In the genomic region with DNA sequence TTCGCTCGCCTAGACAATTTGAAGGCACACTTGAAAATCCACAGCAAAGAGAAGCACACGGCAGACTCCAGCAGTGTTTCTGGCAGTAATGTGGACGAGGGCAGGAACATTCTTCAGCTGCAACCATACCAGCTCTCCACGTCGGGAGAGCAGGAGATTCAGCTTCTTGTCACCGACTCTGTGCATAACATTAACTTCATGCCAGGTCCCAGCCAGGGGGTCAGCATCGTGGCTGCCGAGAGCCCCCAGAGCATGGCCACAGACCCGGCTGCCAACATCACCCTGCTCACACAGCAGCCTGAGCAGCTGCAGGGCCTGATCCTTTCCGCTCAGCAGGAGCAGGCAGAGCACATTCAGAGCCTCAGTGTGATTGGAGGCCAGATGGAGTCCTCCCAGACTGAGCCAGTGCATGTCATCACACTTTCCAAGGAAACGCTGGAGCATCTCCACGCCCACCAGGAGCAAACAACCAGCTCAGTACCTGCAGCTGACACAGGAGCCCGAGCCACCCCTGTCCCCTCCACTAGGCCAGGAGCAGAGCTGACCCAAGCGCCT, we compare ENCODE assay signal across 20 mouse cellular contexts. TPM values are rescaled to one million over a fixed set of nuclear protein-coding genes. Genes with fewer than 3 reads are reported as not detected.
DNase-seq lines count a peak whose midpoint lies in the region; ATAC-seq and TF ChIP-seq lines count a peak whose summit lies in the region.
"Had no signal": no experiment of that assay in that cellular context is flagged by ENCODE, and none has a peak within 500 bp of the region (broad histone marks: within the 10 kb centered on the region; RNA-seq: fewer than 3 reads in every experiment).

No protein-coding gene starts in this region.

- in situ Hi-C loops in ES-E14 (cut with MboI; ENCODE audit: low sequenced_read_pairs in 2 of 2, unreplicated experiment in 2 of 2), result no loop called here

- TF ChIP-seq CTCF in ES-Bruce4 (IDR thresholded peaks at IDR 0.05; ENCODE audit: low read depth, low read length), result no peak
- TF ChIP-seq CTCF in hindbrain, postnatal 0 days (IDR thresholded peaks at IDR 0.05; ENCODE audit: low read depth), result no peak

- 0 out of 2 replicates have a peak, but pooled peaks have one; percentile 50 for TF ChIP-seq EP300 in ES-Bruce4 (IDR thresholded peaks at IDR 0.05; ENCODE audit: insufficient read depth, low read depth, low read length)

- H3K36me3 ChIP-seq in midbrain, embryonic 10.5 days, result peaks cover 60% of the 10 kb centered on the region
- peaks cover 10% of the 10 kb centered on the region for H3K36me3 ChIP-seq in midbrain, embryonic 15.5 days (replicated peaks)
- H3K36me3 ChIP-seq in ES-Bruce4 (ENCODE audit: control insufficient read depth, insufficient read depth, low read length, poor library complexity, severe bottlenecking) (no peaks in the 10 kb centered on the region), ES-E14 (ENCODE audit: control insufficient read depth, insufficient read depth, low read length, poor library complexity, severe bottlenecking) (0 out of 2 replicates have a peak, but pooled peaks cover 2% of the 10 kb centered on the region)
- peaks cover 5% of the 10 kb centered on the region; the same call in 1 of the 2 replicates for H3K36me3 ChIP-seq in hindbrain, postnatal 0 days (ENCODE audit: insufficient read depth, low read length)
- H3K36me3 ChIP-seq in intestine, embryonic 16.5 days (ENCODE audit: control insufficient read depth, insufficient read depth, low read length), result peaks cover 3% of the 10 kb centered on the region; the same call in 1 of the 2 replicates

- no peak for DNase-seq in midbrain, embryonic 10.5 days (ENCODE audit: low spot score)
- no peak for DNase-seq in ES-E14 (ENCODE audit: low read depth, low spot score)
- DNase-seq in hindbrain, postnatal 0 days (ENCODE audit: low spot score), result peak; percentile 58
- DNase-seq in testis, postnatal 14 days (ENCODE audit: low spot score), result no peak
- DNase-seq: adrenal gland, adult 2 months; cerebellum, adult 11 months; forebrain, postnatal 0 days; gastrocnemius, postnatal 36 days; kidney, adult 18-20 months; liver, embryonic 13.5 days; lung, embryonic 14.5 days; lung, postnatal 4 days; right cerebral cortex, postnatal 14 days; spleen, adult 18-20 months had no signal

- H3K27ac ChIP-seq in midbrain, embryonic 10.5 days (replicated peaks), result 0 out of 2 replicates have a peak overlapping the region, but pooled peaks have one; percentile 38
- no peak overlapping the region for H3K27ac ChIP-seq in midbrain, embryonic 15.5 days
- H3K27ac ChIP-seq in ES-Bruce4 (ENCODE audit: insufficient read depth, low read length), result no peak overlapping the region
- H3K27ac ChIP-seq in ES-E14 (ENCODE audit: insufficient read depth, low read depth, low read length, poor library complexity, severe bottlenecking), result no peak overlapping the region
- peak overlapping the region; percentile 45 for H3K27ac ChIP-seq in hindbrain, postnatal 0 days
- H3K27ac ChIP-seq in intestine, embryonic 16.5 days (ENCODE audit: low read length), result no peak overlapping the region
- H3K27ac ChIP-seq: kidney, postnatal 0 days; limb, embryonic 13.5 days; liver, embryonic 13.5 days had no signal

- peaks cover 18% of the 10 kb centered on the region for H3K4me1 ChIP-seq in midbrain, embryonic 10.5 days
- H3K4me1 ChIP-seq in midbrain, embryonic 15.5 days, result no peaks in the 10 kb centered on the region
- peaks cover 7% of the 10 kb centered on the region for H3K4me1 ChIP-seq in ES-Bruce4 (ENCODE audit: control insufficient read depth, insufficient read depth, low read length)
- peaks cover 18 to 27% of the 10 kb centered on the region in 2 experiments for H3K4me1 ChIP-seq in ES-E14 (ENCODE audit: control insufficient read depth in 2 of 2, insufficient read depth in 2 of 2, low read length in 2 of 2, poor library complexity in 1 of 2)
- no peaks in the 10 kb centered on the region for H3K4me1 ChIP-seq in hindbrain, postnatal 0 days (ENCODE audit: insufficient read depth, low read length)
- H3K4me1 ChIP-seq in intestine, embryonic 16.5 days (ENCODE audit: control insufficient read depth, insufficient read depth, low read length), result no peaks in the 10 kb centered on the region
- H3K4me1 ChIP-seq: limb, embryonic 13.5 days; liver, embryonic 13.5 days had no signal

- WGBS in midbrain, embryonic 10.5 days, result 34% methylated on average over 15 of the region's 15 CpGs
- 38% methylated on average over 15 of the region's 15 CpGs for WGBS in midbrain, embryonic 15.5 days
- WGBS in hindbrain, postnatal 0 days, result 25% methylated on average over 15 of the region's 15 CpGs
- 66% methylated on average over 15 of the region's 15 CpGs for WGBS in intestine, embryonic 16.5 days

- H3K4me3 ChIP-seq in midbrain, embryonic 10.5 days, result no peak overlapping the region
- H3K4me3 ChIP-seq in midbrain, embryonic 15.5 days, result no peak overlapping the region
- H3K4me3 ChIP-seq in ES-Bruce4 (ENCODE audit: low read depth, low read length) (no peak overlapping the region), ES-E14 (ENCODE audit: insufficient read depth in 1 of 2, low read depth in 1 of 2, low read length in 2 of 2, poor library complexity in 1 of 2, severe bottlenecking in 1 of 2) (no peak overlapping the region)
- no peak overlapping the region for H3K4me3 ChIP-seq in hindbrain, postnatal 0 days (ENCODE audit: low read length)
- no peak overlapping the region for H3K4me3 ChIP-seq in intestine, embryonic 16.5 days (ENCODE audit: low read length)
- H3K4me3 ChIP-seq: limb, embryonic 13.5 days; liver, embryonic 13.5 days had no signal

- no peak for TF ChIP-seq POLR2A in ES-Bruce4 (IDR thresholded peaks at IDR 0.05; ENCODE audit: insufficient read depth, low read length)

- no peak overlapping the region for H3K9ac ChIP-seq in midbrain, embryonic 15.5 days
- H3K9ac ChIP-seq in ES-Bruce4 (ENCODE audit: low read depth, poor library complexity, severe bottlenecking) (no peak overlapping the region), ES-E14 (ENCODE audit: insufficient read depth, low read depth, low read length, poor library complexity, severe bottlenecking) (peak overlapping the region; percentile 28; the same call in 1 of the 2 replicates)
- H3K9ac ChIP-seq in hindbrain, postnatal 0 days (replicated peaks; ENCODE audit: low read length), result no peak overlapping the region
- no peak overlapping the region; the same call in 1 of the 2 replicates for H3K9ac ChIP-seq in intestine, embryonic 16.5 days (ENCODE audit: low read depth, low read length)
- H3K9ac ChIP-seq: forebrain, postnatal 0 days; limb, embryonic 13.5 days; liver, embryonic 13.5 days; lung, embryonic 14.5 days had no signal

- no peaks in the 10 kb centered on the region for H3K27me3 ChIP-seq in midbrain, embryonic 10.5 days (ENCODE audit: low read depth, poor library complexity, severe bottlenecking)
- H3K27me3 ChIP-seq in midbrain, embryonic 15.5 days (replicated peaks), result no peaks in the 10 kb centered on the region
- no peaks in the 10 kb centered on the region for H3K27me3 ChIP-seq in ES-Bruce4 (ENCODE audit: control insufficient read depth, insufficient read depth, low read length, poor library complexity, severe bottlenecking)
- no peaks in the 10 kb centered on the region for H3K27me3 ChIP-seq in hindbrain, postnatal 0 days (ENCODE audit: insufficient read depth, low read length)
- H3K27me3 ChIP-seq in intestine, embryonic 16.5 days (replicated peaks; ENCODE audit: control insufficient read depth, insufficient read depth, low read length), result no peaks in the 10 kb centered on the region
- H3K27me3 ChIP-seq: limb, embryonic 13.5 days; liver, embryonic 13.5 days had no signal

- no peak for ATAC-seq in midbrain, embryonic 15.5 days (replicated peaks)
- peak; percentile 80 for ATAC-seq in hindbrain, postnatal 0 days
- ATAC-seq in intestine, embryonic 16.5 days, result no peak
- ATAC-seq: forebrain, postnatal 0 days had no signal

- H3K9me3 ChIP-seq in midbrain, embryonic 10.5 days (replicated peaks), result no peaks in the 10 kb centered on the region
- H3K9me3 ChIP-seq in midbrain, embryonic 15.5 days, result no peaks in the 10 kb centered on the region
- no peaks in the 10 kb centered on the region for H3K9me3 ChIP-seq in ES-Bruce4 (replicated peaks; ENCODE audit: control insufficient read depth, insufficient read depth, low read length, poor library complexity, severe bottlenecking)
- H3K9me3 ChIP-seq in ES-E14 (ENCODE audit: control insufficient read depth, insufficient read depth, low read depth, low read length), result no peaks in the 10 kb centered on the region
- no peaks in the 10 kb centered on the region for H3K9me3 ChIP-seq in hindbrain, postnatal 0 days (ENCODE audit: low read length)
- H3K9me3 ChIP-seq in intestine, embryonic 16.5 days (ENCODE audit: control insufficient read depth, low read length), result no peaks in the 10 kb centered on the region
- H3K9me3 ChIP-seq: limb, embryonic 13.5 days; liver, embryonic 13.5 days had no signal

- no peak overlapping the region for H3K4me2 ChIP-seq in midbrain, embryonic 15.5 days
- no peak overlapping the region for H3K4me2 ChIP-seq in hindbrain, postnatal 0 days (ENCODE audit: low read depth, low read length)
- no peak overlapping the region for H3K4me2 ChIP-seq in intestine, embryonic 16.5 days (ENCODE audit: low read depth, low read length)
- H3K4me2 ChIP-seq: limb, embryonic 13.5 days; liver, embryonic 13.5 days; lung, embryonic 14.5 days had no signal

RNA-seq across cellular contexts. Expression of a gene that starts 11.6 kb away (rescaled TPM):
- 49.1 and 53.7 TPM in 2 replicates for polyA plus RNA-seq in midbrain, embryonic 10.5 days (2016; fragmentation: Nextera tagmentation; extraction: Ambion mirVana)
- 19.6 and 21.5 TPM in 2 replicates for polyA plus RNA-seq in midbrain, embryonic 15.5 days (2015; fragmentation: Nextera tagmentation; extraction: Ambion mirVana)
- 11.7 and 11.9 TPM in 2 replicates for polyA plus RNA-seq in ES-Bruce4 (2011; ENCODE audit: insufficient read depth, insufficient read length, low read depth, missing spikeins)
- total RNA-seq in ES-E14 (2012; rRNA removed), result 35.3 and 54.7 TPM in 2 replicates
- total RNA-seq in hindbrain, postnatal 0 days (2014; rRNA removed), result 27.9 and 53.5 TPM in 2 replicates
- polyA plus RNA-seq in hindbrain, postnatal 0 days (2015; fragmentation: Nextera tagmentation; extraction: Ambion mirVana), result 22.2 and 23.6 TPM in 2 replicates
- 23.8 and 28.4 TPM in 2 replicates for polyA plus RNA-seq in intestine, embryonic 16.5 days (2015; fragmentation: Nextera tagmentation; extraction: Ambion mirVana)

RNA-seq across cellular contexts. Expression of a gene that starts 14.3 kb away (rescaled TPM):
- polyA plus RNA-seq in midbrain, embryonic 10.5 days (2016; fragmentation: Nextera tagmentation; extraction: Ambion mirVana), result 17.6 and 18.9 TPM in 2 replicates
- polyA plus RNA-seq in midbrain, embryonic 15.5 days (2015; fragmentation: Nextera tagmentation; extraction: Ambion mirVana), result 19.8 and 22.3 TPM in 2 replicates
- 13.5 and 13.7 TPM in 2 replicates for polyA plus RNA-seq in ES-Bruce4 (2011; ENCODE audit: insufficient read depth, insufficient read length, low read depth, missing spikeins)
- total RNA-seq in ES-E14 (2012; rRNA removed), result 11.9 and 12.7 TPM in 2 replicates
- 19.8 and 21.0 TPM in 2 replicates for total RNA-seq in hindbrain, postnatal 0 days (2014; rRNA removed)
- 14.3 and 16.6 TPM in 2 replicates for polyA plus RNA-seq in hindbrain, postnatal 0 days (2015; fragmentation: Nextera tagmentation; extraction: Ambion mirVana)
- polyA plus RNA-seq in intestine, embryonic 16.5 days (2015; fragmentation: Nextera tagmentation; extraction: Ambion mirVana), result 15.4 and 15.6 TPM in 2 replicates

RNA-seq across cellular contexts. Expression of a gene that starts 25.7 kb away (rescaled TPM):
- polyA plus RNA-seq in midbrain, embryonic 10.5 days (2016; fragmentation: Nextera tagmentation; extraction: Ambion mirVana), result 68.7 and 72.2 TPM in 2 replicates
- 38.8 and 41.6 TPM in 2 replicates for polyA plus RNA-seq in midbrain, embryonic 15.5 days (2015; fragmentation: Nextera tagmentation; extraction: Ambion mirVana)
- 8.5 and 10.4 TPM in 2 replicates for polyA plus RNA-seq in ES-Bruce4 (2011; ENCODE audit: insufficient read depth, insufficient read length, low read depth, missing spikeins)
- total RNA-seq in ES-E14 (2012; rRNA removed), result 31.7 and 54.8 TPM in 2 replicates
- 48.0 and 74.5 TPM in 2 replicates for total RNA-seq in hindbrain, postnatal 0 days (2014; rRNA removed)
- 50.5 and 52.3 TPM in 2 replicates for polyA plus RNA-seq in hindbrain, postnatal 0 days (2015; fragmentation: Nextera tagmentation; extraction: Ambion mirVana)
- polyA plus RNA-seq in intestine, embryonic 16.5 days (2015; fragmentation: Nextera tagmentation; extraction: Ambion mirVana), result 62.7 and 68.9 TPM in 2 replicates

RNA-seq across cellular contexts. Expression of a gene that starts 25.8 kb away (rescaled TPM):
- 0.76 and 1.7 TPM in 2 replicates for polyA plus RNA-seq in midbrain, embryonic 10.5 days (2016; fragmentation: Nextera tagmentation; extraction: Ambion mirVana)
- polyA plus RNA-seq in midbrain, embryonic 15.5 days (2015; fragmentation: Nextera tagmentation; extraction: Ambion mirVana), result 3.2 and 3.3 TPM in 2 replicates
- polyA plus RNA-seq in ES-Bruce4 (2011; ENCODE audit: insufficient read depth, insufficient read length, low read depth, missing spikeins), result 3.8 and 4.6 TPM in 2 replicates
- 0.53 TPM in 1 of 2 replicates, not detected in the other for total RNA-seq in ES-E14 (2012; rRNA removed)
- 1.8 and 3.7 TPM in 2 replicates for total RNA-seq in hindbrain, postnatal 0 days (2014; rRNA removed)
- polyA plus RNA-seq in hindbrain, postnatal 0 days (2015; fragmentation: Nextera tagmentation; extraction: Ambion mirVana), result 6.5 and 7.7 TPM in 2 replicates
- 0.36 and 0.93 TPM in 2 replicates for polyA plus RNA-seq in intestine, embryonic 16.5 days (2015; fragmentation: Nextera tagmentation; extraction: Ambion mirVana)
- total RNA-seq: gastrocnemius, postnatal 36 days; MEL had no signal
- polyA plus RNA-seq: liver, embryonic 13.5 days had no signal

RNA-seq across cellular contexts. Expression of a gene that starts 54.7 kb away (rescaled TPM):
- 98.5 and 108 TPM in 2 replicates for polyA plus RNA-seq in midbrain, embryonic 10.5 days (2016; fragmentation: Nextera tagmentation; extraction: Ambion mirVana)
- polyA plus RNA-seq in midbrain, embryonic 15.5 days (2015; fragmentation: Nextera tagmentation; extraction: Ambion mirVana), result 43.8 and 48.7 TPM in 2 replicates
- 298 and 315 TPM in 2 replicates for polyA plus RNA-seq in ES-Bruce4 (2011; ENCODE audit: insufficient read depth, insufficient read length, low read depth, missing spikeins)
- 112 and 127 TPM in 2 replicates for total RNA-seq in ES-E14 (2012; rRNA removed)
- 31.3 and 35.7 TPM in 2 replicates for total RNA-seq in hindbrain, postnatal 0 days (2014; rRNA removed)
- polyA plus RNA-seq in hindbrain, postnatal 0 days (2015; fragmentation: Nextera tagmentation; extraction: Ambion mirVana), result 61.8 and 61.9 TPM in 2 replicates
- 186 and 195 TPM in 2 replicates for polyA plus RNA-seq in intestine, embryonic 16.5 days (2015; fragmentation: Nextera tagmentation; extraction: Ambion mirVana)

Comparison
In these comparisons a context has a peak if more than half of its experiments do, and no peak if none do; other contexts are left out.
1. H3K27ac ChIP-seq: peak in midbrain, embryonic 10.5 days (single experiment) and hindbrain, postnatal 0 days (single experiment); none in midbrain, embryonic 15.5 days (single experiment), ES-Bruce4 (single experiment), ES-E14 (single experiment) and intestine, embryonic 16.5 days (single experiment).